Mouse (Mus musculus): ENCODE results near the gene Fuz. TPM values are rescaled to one million over a fixed set of nuclear protein-coding genes. Genes with fewer than 3 reads are reported as not detected.

Gene Fuz
- total and polyA plus RNA-seq, 2 experiments from 2014 or later: 16.6 to 22.3 TPM

DNA sequence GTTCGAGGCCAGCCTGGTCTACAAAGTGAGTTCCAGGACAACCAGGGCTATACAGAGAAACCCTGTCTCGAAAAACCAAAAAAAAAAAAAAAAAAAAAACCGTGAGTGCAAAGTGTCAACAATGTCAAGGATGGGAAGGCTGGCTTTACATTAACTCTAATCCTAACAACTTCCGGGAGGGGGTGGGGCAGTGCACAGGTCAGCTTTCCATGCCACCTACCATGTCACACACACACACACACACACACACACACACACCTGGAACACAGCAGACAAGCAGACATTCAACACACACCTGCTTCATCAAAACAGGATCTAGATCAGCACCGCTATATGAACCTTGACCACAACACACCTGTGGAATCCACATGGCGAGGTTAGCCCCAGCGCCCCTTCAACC, 5.7 kb upstream of the Fuz start:
- H3K9ac ChIP-seq: no peak overlapping the region

DNA sequence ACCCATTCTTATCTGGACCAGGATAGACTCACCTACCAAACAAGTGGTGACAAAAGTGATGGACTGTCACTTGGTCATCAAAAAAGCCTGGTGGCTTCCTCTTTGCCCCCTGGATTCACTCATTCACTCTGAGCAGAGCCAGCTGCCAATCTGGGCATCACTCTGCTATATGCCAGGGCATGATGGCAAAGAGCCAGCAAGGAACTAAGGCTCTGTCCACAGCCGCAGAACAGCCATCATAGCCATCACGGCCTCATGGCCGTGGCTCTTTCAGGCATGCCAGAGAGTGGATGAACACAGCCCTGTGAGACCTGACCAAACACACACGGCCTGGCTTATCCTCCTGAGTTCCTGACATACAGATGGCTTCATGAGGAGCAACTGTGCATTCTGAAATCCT, 5.1 kb upstream of the Fuz start:
- 33% methylated on average over 4 of the region's 4 CpGs for WGBS
- peaks cover 32% of the 10 kb centered on the region for H3K4me1 ChIP-seq (ENCODE audit: insufficient read depth)
- ATAC-seq (no peak), DNase-seq (no peak)
- H3K4me2 ChIP-seq (ENCODE audit: low read depth): peak overlapping the region; percentile 86
- TF ChIP-seq CTCF (IDR thresholded peaks at IDR 0.05; ENCODE audit: low read depth): no peak
- peak overlapping the region; percentile 88 for H3K4me3 ChIP-seq (ENCODE audit: low read depth, low read length)
- H3K27me3 ChIP-seq (ENCODE audit: insufficient read depth, low read length): no peaks in the 10 kb centered on the region
- peaks cover 20% of the 10 kb centered on the region for H3K36me3 ChIP-seq (ENCODE audit: insufficient read depth)
- H3K27ac ChIP-seq (ENCODE audit: low read depth, low read length): no peak overlapping the region
- peak overlapping the region; percentile 86; the same call in 1 of the 2 replicates for H3K9ac ChIP-seq
- H3K9me3 ChIP-seq (ENCODE audit: low read length): no peaks in the 10 kb centered on the region

More for the DNA sequence above, 5.7 kb upstream of the Fuz start:
- H3K36me3 ChIP-seq (ENCODE audit: insufficient read depth): peaks cover 26% of the 10 kb centered on the region
- peak overlapping the region; percentile 86 for H3K4me2 ChIP-seq (ENCODE audit: low read depth)
- H3K9me3 ChIP-seq (ENCODE audit: low read length): no peaks in the 10 kb centered on the region
- no peak for ATAC-seq
- H3K4me1 ChIP-seq (ENCODE audit: insufficient read depth): peaks cover 31% of the 10 kb centered on the region
- no peaks in the 10 kb centered on the region for H3K27me3 ChIP-seq (ENCODE audit: insufficient read depth, low read length)
- WGBS: 91% methylated on average over 6 of the region's 7 CpGs
- DNase-seq: no peak
- no peak overlapping the region for H3K4me3 ChIP-seq (ENCODE audit: low read depth, low read length)
- H3K27ac ChIP-seq (ENCODE audit: low read depth, low read length): no peak overlapping the region
- TF ChIP-seq CTCF (IDR thresholded peaks at IDR 0.05; ENCODE audit: low read depth): no peak

DNA sequence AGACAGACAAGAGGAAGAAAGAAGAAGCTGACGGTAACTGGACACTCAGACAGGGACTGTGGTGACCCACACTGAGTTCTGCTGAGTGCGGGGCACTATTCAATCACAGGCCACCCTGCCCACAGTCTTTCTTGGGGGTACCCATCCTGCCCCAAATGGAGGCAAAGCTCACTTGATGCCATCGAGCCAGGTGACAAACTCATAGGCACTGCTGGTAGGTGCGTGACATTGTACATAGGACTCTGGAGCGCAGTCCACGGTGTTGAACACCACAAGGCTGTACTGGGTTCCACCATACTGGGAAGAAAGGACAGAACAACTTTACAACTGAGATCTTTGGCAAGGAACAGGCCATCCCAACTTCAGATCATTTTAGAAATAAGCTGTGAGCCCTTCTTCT, 4.3 kb upstream of the Fuz start:
- Histone ChIP-seq H3K4me3 (ENCODE audit: low read depth, low read length) (peak overlapping the region; percentile 88), H3K27me3 (ENCODE audit: insufficient read depth, low read length) (no peaks in the 10 kb centered on the region), H3K27ac (ENCODE audit: low read depth, low read length) (peak overlapping the region; percentile 100), H3K9ac (peak overlapping the region; percentile 86), H3K36me3 (ENCODE audit: insufficient read depth) (peaks cover 14% of the 10 kb centered on the region), H3K9me3 (ENCODE audit: low read length) (no peaks in the 10 kb centered on the region), H3K4me1 (ENCODE audit: insufficient read depth) (peaks cover 36% of the 10 kb centered on the region), H3K4me2 (ENCODE audit: low read depth) (peak overlapping the region; percentile 86)
- 9% methylated on average over 6 of the region's 6 CpGs for WGBS
- ATAC-seq (no peak), DNase-seq (no peak)
- no peak for TF ChIP-seq CTCF (IDR thresholded peaks at IDR 0.05; ENCODE audit: low read depth)

DNA sequence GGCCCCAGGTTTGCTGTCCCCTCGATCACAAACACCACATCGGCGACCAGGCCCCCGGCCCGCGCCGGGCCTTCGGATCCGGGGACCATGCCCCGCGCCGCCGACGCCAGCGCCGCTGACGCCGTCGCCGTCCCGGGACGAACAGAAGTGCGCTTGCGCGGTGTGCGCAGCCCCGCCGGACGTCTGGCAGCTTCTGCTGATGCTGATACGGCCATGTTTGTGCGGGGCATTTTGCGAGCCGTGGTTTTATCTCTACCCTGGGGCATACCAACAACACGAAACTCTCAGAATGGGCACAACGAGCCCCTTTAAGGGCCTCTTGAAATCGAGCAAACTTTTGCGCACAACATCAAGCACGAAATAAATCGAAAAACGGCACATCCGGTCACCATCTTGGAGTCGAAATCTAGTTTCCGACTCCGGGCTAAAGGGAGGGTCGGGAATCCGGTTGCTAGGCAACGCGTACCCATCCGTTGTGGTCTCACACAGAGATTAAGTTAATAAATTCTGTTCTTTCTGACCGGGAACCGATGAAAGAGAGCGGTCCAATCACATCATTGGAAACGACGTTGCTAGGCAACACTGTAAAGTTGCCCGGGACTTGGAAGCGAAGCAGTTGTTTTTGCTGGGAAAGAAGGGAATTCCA, 3.5 kb upstream of the Fuz start, which contains the start of gene Med25:
Med25 (minus strand) TSS at position 437 of the 646 bp plus-strand sequence.
- Histone ChIP-seq H3K4me2 (ENCODE audit: low read depth) (peak within 1 kb of the TSS; percentile 86), H3K27ac (ENCODE audit: low read depth, low read length) (peak within 1 kb of the TSS; percentile 100), H3K9me3 (ENCODE audit: low read length) (no peaks in the 10 kb centered on the region), H3K4me1 (ENCODE audit: insufficient read depth) (peaks cover 38% of the 10 kb centered on the region), H3K27me3 (ENCODE audit: insufficient read depth, low read length) (no peaks in the 10 kb centered on the region), H3K36me3 (ENCODE audit: insufficient read depth) (peaks cover 7% of the 10 kb centered on the region), H3K4me3 (ENCODE audit: low read depth, low read length) (peak within 1 kb of the TSS; percentile 88), H3K9ac (peak within 1 kb of the TSS; percentile 86)
- DNase-seq (peak; percentile 98), ATAC-seq (peak; percentile 74)
- no peak for TF ChIP-seq CTCF (IDR thresholded peaks at IDR 0.05; ENCODE audit: low read depth)
- WGBS: 1% methylated on average over 56 of the region's 56 CpGs

DNA sequence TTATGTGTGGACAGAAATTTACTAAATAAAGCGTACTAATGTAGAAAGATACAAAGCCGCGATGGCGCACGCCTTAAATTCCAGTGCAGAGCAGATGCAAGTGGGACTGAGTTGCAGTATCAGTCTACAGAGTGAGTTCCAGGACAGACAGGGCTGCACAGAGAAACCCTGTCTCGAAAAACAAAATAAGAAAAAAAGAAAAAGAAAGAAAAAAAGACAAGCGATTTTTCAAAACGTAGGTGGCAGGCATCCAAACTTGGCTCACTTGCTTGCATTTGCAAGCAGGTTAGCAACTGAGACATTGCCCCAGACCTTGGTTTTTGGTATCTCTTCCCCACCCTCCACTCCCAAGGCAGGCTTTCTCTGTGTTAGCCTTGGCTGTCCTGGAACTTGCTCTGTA, 2.7 kb upstream of the Fuz start:
- peaks cover 38% of the 10 kb centered on the region for H3K4me1 ChIP-seq (ENCODE audit: insufficient read depth)
- H3K27ac ChIP-seq (ENCODE audit: low read depth, low read length): peak overlapping the region; percentile 100

DNA sequence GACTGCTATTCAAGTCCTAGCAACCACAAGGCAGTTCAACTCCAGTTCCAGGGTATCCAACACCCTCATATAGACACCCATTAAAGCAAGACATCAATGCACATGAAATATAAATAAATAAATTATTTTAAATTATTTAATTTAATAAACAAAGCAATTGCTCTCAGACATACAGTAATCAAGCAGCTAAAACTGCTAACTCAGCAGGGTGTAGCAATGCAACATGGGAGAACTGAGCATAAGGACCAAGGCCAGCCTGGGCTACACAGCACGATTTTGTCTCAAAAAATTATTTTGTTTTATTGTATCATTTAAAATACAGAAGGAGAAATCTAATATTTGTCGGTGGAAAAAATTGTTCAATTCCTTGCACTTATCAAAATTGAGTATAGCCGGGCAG, 1.7 kb upstream of the Fuz start:
- DNase-seq: no peak
- Histone ChIP-seq H3K27ac (ENCODE audit: low read depth, low read length) (peak overlapping the region; percentile 92), H3K36me3 (ENCODE audit: insufficient read depth) (peaks cover 5% of the 10 kb centered on the region), H3K4me3 (ENCODE audit: low read depth, low read length) (no peak overlapping the region), H3K9me3 (ENCODE audit: low read length) (no peaks in the 10 kb centered on the region), H3K27me3 (ENCODE audit: insufficient read depth, low read length) (no peaks in the 10 kb centered on the region), H3K4me2 (ENCODE audit: low read depth) (no peak overlapping the region), H3K9ac (no peak overlapping the region), H3K4me1 (ENCODE audit: insufficient read depth) (peaks cover 38% of the 10 kb centered on the region)
- no peak for TF ChIP-seq CTCF (IDR thresholded peaks at IDR 0.05; ENCODE audit: low read depth)
- 89% methylated on average over 3 of the region's 3 CpGs for WGBS
- no peak for ATAC-seq

More for the DNA sequence above, 2.7 kb upstream of the Fuz start:
- Histone ChIP-seq H3K27me3 (ENCODE audit: insufficient read depth, low read length) (no peaks in the 10 kb centered on the region), H3K36me3 (ENCODE audit: insufficient read depth) (peaks cover 7% of the 10 kb centered on the region), H3K4me2 (ENCODE audit: low read depth) (peak overlapping the region; percentile 86), H3K9ac (peak overlapping the region; percentile 35; the same call in 1 of the 2 replicates), H3K9me3 (ENCODE audit: low read length) (no peaks in the 10 kb centered on the region), H3K4me3 (ENCODE audit: low read depth, low read length) (peak overlapping the region; percentile 88)
- 2% methylated on average over 8 of the region's 8 CpGs for WGBS
- DNase-seq: peak; percentile 66
- no peak for ATAC-seq
- no peak for TF ChIP-seq CTCF (IDR thresholded peaks at IDR 0.05; ENCODE audit: low read depth)

DNA sequence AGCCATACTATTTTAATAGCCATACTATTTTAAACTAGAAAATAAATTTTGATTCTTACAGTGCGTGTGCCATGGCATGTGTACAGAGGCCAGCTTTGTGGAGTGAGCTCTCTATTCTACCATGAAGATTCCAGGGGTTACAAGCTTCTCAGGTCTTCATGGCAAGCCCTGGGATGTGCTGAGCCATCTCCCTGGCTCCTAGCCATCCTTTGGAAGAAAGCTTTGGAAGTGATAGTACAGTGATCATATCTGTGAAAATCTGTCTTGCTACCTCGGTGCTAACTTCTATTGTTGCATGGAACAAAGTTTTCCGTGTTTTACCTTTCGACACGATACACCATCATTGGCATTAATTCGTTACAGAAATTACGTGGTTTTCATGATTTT, 680 bp upstream of the Fuz start:
- no peak for ATAC-seq
- Histone ChIP-seq H3K4me1 (ENCODE audit: insufficient read depth) (peaks cover 38% of the 10 kb centered on the region), H3K36me3 (ENCODE audit: insufficient read depth) (peaks cover 15% of the 10 kb centered on the region), H3K27me3 (ENCODE audit: insufficient read depth, low read length) (no peaks in the 10 kb centered on the region), H3K4me3 (ENCODE audit: low read depth, low read length) (peak overlapping the region; percentile 62), H3K9ac (peak overlapping the region; percentile 64; the same call in 1 of the 2 replicates), H3K27ac (ENCODE audit: low read depth, low read length) (peak overlapping the region; percentile 92), H3K9me3 (ENCODE audit: low read length) (no peaks in the 10 kb centered on the region), H3K4me2 (ENCODE audit: low read depth) (peak overlapping the region; percentile 71)
- 13% methylated on average over 7 of the region's 7 CpGs for WGBS
- no peak for DNase-seq
- TF ChIP-seq CTCF (IDR thresholded peaks at IDR 0.05; ENCODE audit: low read depth): no peak
